Mouse (Mus musculus): Measurements from ENCODE around the gene Abca4. TPM values are rescaled to one million over a fixed set of nuclear protein-coding genes. Genes with fewer than 3 reads are reported as not detected.

The Abca4 gene
- polyA plus RNA-seq, 1 experiment from 2014 or later = 0.20 TPM

DNA sequence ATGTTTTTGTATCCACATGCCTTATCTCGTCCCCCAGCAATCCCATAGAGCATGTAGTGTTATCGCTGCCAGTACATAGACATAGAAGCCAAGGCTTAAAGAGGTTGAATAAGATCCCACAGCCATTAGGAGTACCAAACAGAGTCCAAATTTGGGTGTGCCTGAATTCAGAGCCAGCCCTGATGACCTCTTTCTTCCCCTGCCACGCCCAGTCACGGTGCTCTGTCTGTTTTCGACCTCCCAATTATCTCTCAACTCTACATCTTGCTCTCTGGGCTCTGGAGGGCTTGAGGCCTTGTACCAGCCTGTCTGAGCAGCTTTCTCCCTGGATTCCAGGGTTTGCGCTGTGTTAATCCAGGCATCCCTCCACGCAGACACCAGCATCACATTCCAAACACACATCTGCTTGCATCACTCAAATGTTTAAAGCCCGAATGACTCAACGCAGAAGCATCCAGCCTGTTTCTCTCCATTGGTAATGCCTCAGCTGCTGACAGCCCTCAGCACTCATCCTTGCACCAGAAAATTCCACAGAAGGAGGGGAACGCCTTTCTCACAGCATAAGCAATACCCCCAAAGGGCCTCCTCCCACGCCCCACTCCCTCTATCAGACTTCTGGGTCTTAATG, 43.9 kb downstream of the Abca4 start:
- WGBS (ENCODE audit: insufficient replicate concordance) = 50% methylated on average over 11 of the region's 11 CpGs
- no peaks in the 10 kb centered on the region for H3K36me3 ChIP-seq (ENCODE audit: control insufficient read depth, insufficient read depth)
- H3K4me3 ChIP-seq (ENCODE audit: low read depth, low read length) = no peak overlapping the region
- H3K9ac ChIP-seq (ENCODE audit: low read depth, low read length) = no peak overlapping the region
- H3K9me3 ChIP-seq (replicated peaks; ENCODE audit: control insufficient read depth, low read length) = no peaks in the 10 kb centered on the region
- no peaks in the 10 kb centered on the region for H3K27me3 ChIP-seq (ENCODE audit: control insufficient read depth, insufficient read depth, low read depth, low read length)
- peak; percentile 58 for ATAC-seq (ENCODE audit: low read depth)
- peaks cover 4% of the 10 kb centered on the region for H3K4me1 ChIP-seq (ENCODE audit: control insufficient read depth, low read depth, low read length)
- no peak overlapping the region for H3K4me2 ChIP-seq (ENCODE audit: low read depth, low read length)
- no peak overlapping the region for H3K27ac ChIP-seq (ENCODE audit: low read length)

DNA sequence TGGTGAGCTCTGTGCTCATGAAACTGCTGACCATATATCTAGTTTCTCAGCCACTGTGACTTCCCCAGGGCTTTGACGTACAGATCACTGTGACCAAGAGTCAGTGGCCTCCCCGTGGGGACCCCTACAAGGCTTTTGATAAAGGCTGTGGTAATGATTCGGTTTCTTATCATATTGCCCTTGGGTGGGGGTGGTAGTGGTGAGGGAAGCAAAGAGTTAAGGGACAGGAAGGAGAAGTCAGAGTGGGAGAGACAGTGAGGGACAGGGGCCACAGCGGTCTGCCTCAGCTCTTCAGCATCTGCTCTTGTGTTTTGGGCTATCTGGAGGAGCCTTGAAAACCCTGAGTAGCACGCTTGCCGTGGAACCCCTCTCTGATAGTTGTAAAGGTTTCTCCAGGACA, 46.1 kb downstream of the Abca4 start:
- Histone ChIP-seq H3K9ac (ENCODE audit: low read depth, low read length) (no peak overlapping the region), H3K4me1 (ENCODE audit: control insufficient read depth, low read depth, low read length) (peaks cover 4% of the 10 kb centered on the region), H3K9me3 (replicated peaks; ENCODE audit: control insufficient read depth, low read length) (no peaks in the 10 kb centered on the region), H3K4me2 (ENCODE audit: low read depth, low read length) (no peak overlapping the region), H3K4me3 (ENCODE audit: low read depth, low read length) (no peak overlapping the region), H3K27me3 (ENCODE audit: control insufficient read depth, insufficient read depth, low read depth, low read length) (no peaks in the 10 kb centered on the region), H3K27ac (ENCODE audit: low read length) (no peak overlapping the region), H3K36me3 (ENCODE audit: control insufficient read depth, insufficient read depth) (no peaks in the 10 kb centered on the region)
- 21% methylated on average over 6 of the region's 6 CpGs for WGBS (ENCODE audit: insufficient replicate concordance)
- ATAC-seq (ENCODE audit: low read depth) = no peak

DNA sequence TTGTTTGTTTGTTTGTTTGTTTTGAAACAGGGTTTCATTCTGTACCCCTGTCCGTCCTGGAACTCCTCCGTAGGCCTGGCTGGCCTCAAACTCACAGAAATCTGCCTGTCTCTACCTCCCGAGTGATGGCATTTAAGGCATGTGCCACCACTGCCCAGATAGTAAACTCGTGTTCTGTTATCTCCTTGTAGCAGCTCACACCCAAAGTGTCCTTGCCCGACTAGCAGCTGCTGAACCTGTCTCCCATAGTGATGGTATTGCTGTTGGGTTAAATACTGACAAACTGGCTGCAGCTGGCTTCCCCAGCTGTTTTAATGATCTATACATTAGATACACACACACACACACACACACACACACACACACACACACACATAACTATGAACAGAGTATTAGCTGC, 55.5 kb downstream of the Abca4 start:
- Histone ChIP-seq H3K4me3 (ENCODE audit: low read depth, low read length) (no peak overlapping the region), H3K36me3 (ENCODE audit: control insufficient read depth, insufficient read depth) (no peaks in the 10 kb centered on the region), H3K9me3 (replicated peaks; ENCODE audit: control insufficient read depth, low read length) (no peaks in the 10 kb centered on the region), H3K27me3 (ENCODE audit: control insufficient read depth, insufficient read depth, low read depth, low read length) (no peaks in the 10 kb centered on the region), H3K27ac (ENCODE audit: low read length) (no peak overlapping the region), H3K4me2 (ENCODE audit: low read depth, low read length) (no peak overlapping the region), H3K9ac (ENCODE audit: low read depth, low read length) (no peak overlapping the region), H3K4me1 (ENCODE audit: control insufficient read depth, low read depth, low read length) (no peaks in the 10 kb centered on the region; the same call in 1 of the 2 replicates)
- WGBS (ENCODE audit: insufficient replicate concordance) = 21% methylated on average over 5 of the region's 5 CpGs
- ATAC-seq (ENCODE audit: low read depth) = peak; percentile 59

DNA sequence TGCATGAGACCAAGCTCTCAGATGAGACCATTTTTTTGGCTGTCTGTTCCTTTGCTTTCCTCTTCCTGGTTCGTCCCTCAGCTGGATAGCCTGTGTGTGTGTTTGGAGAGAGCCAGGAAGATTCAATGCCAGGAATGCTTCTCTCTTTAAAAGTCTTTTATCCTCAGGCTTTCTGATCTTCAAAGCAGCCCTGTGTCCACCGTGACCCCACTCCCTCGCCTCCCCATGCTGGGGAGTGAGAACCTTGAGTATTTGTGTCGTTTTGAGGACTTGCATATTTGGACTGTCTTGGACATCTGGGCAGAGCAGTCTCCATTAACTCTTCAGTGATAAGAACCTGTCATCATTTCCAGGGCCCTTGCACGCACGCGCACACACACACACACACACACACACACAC, 57.8 kb downstream of the Abca4 start:
- no peaks in the 10 kb centered on the region for H3K27me3 ChIP-seq (ENCODE audit: control insufficient read depth, insufficient read depth, low read depth, low read length)
- H3K9ac ChIP-seq (ENCODE audit: low read depth, low read length) = no peak overlapping the region
- no peak overlapping the region for H3K27ac ChIP-seq (ENCODE audit: low read length)
- no peaks in the 10 kb centered on the region for H3K36me3 ChIP-seq (ENCODE audit: control insufficient read depth, insufficient read depth)
- no peak overlapping the region for H3K4me3 ChIP-seq (ENCODE audit: low read depth, low read length)
- ATAC-seq (ENCODE audit: low read depth) = no peak
- no peak overlapping the region for H3K4me2 ChIP-seq (ENCODE audit: low read depth, low read length)
- no peaks in the 10 kb centered on the region; the same call in 1 of the 2 replicates for H3K4me1 ChIP-seq (ENCODE audit: control insufficient read depth, low read depth, low read length)
- WGBS (ENCODE audit: insufficient replicate concordance) = 64% methylated on average over 7 of the region's 7 CpGs
- H3K9me3 ChIP-seq (replicated peaks; ENCODE audit: control insufficient read depth, low read length) = no peaks in the 10 kb centered on the region

DNA sequence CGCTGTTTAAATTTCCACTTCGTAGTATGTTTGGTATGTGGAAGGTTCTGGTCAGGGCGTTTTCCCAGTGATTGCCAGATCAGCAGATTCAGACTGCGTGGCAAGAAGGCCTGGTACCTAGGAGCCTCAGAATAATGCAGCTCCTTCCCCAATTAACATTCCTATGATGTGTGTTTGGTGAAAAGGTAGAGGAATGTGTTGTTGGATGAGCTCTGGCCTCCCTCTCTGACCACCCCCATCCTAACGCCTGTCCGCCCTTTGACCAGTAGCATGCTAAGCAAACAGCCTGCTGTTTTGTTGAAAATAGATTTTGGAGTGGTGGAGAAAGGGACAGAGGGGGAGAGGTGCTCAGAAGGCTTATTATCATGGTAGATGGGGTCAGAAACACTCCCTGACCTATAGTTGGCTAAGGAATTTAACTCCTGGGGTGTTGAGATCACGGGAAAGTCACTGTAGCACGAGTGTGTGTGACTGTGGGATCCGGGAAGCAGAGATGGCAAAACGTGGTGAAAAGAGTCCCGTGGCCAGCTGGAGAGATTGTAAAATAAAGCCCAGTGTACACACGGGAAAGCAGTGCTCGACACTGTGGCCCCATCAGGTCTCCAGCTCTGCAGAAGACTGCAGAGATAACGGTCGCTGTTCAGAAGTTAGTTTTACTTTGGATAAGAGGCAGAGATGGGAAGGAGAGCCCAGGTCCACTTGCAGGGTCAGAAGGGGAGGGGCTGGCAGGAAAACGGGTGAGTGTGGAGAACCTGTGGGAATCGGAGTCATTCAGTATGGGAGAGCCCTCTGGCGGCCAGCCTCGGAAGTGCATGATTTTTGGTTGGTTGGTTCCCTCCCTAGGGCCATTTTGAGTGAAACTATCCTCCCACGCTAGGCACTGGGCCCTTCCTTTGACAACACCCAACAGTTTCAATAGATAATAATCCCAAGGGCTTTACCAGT, 59.9 kb downstream of the Abca4 start:
- Histone ChIP-seq H3K4me2 (ENCODE audit: low read depth, low read length) (no peak overlapping the region; the same call in 1 of the 2 replicates), H3K4me1 (ENCODE audit: control insufficient read depth, low read depth, low read length) (no peaks in the 10 kb centered on the region; the same call in 1 of the 2 replicates), H3K27me3 (ENCODE audit: control insufficient read depth, insufficient read depth, low read depth, low read length) (no peaks in the 10 kb centered on the region), H3K9me3 (replicated peaks; ENCODE audit: control insufficient read depth, low read length) (no peaks in the 10 kb centered on the region), H3K4me3 (ENCODE audit: low read depth, low read length) (peak overlapping the region; percentile 34), H3K9ac (ENCODE audit: low read depth, low read length) (no peak overlapping the region), H3K27ac (ENCODE audit: low read length) (0 out of 2 replicates have a peak overlapping the region, but pooled peaks have one; percentile 40), H3K36me3 (ENCODE audit: control insufficient read depth, insufficient read depth) (no peaks in the 10 kb centered on the region)
- WGBS (ENCODE audit: insufficient replicate concordance) = 36% methylated on average over 20 of the region's 20 CpGs
- ATAC-seq (ENCODE audit: low read depth) = peak; percentile 76

DNA sequence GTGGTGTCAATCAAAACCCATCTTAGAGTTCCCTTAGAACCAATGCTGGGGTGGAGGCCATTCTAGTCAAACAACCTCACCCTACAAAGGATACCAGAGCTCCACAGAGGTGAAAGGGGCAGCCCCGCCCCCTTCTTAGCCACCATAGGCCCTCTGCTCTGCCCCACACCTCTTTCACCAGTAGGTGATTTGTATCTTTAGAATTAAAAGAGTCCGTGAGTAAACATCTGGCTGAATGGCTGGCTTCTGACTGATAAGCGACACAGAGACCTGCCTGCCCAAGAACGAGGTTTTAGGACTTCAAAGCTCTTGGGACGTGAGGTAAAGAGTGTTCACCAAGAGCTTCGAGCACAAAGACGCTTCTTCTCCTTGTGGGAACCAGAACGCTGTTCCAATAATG, 62.7 kb downstream of the Abca4 start:
- Histone ChIP-seq H3K9me3 (replicated peaks; ENCODE audit: control insufficient read depth, low read length) (no peaks in the 10 kb centered on the region), H3K4me1 (ENCODE audit: control insufficient read depth, low read depth, low read length) (peaks cover 13% of the 10 kb centered on the region), H3K27ac (ENCODE audit: low read length) (no peak overlapping the region), H3K36me3 (ENCODE audit: control insufficient read depth, insufficient read depth) (no peaks in the 10 kb centered on the region), H3K4me3 (ENCODE audit: low read depth, low read length) (no peak overlapping the region), H3K4me2 (ENCODE audit: low read depth, low read length) (peak overlapping the region; percentile 19), H3K27me3 (ENCODE audit: control insufficient read depth, insufficient read depth, low read depth, low read length) (no peaks in the 10 kb centered on the region), H3K9ac (ENCODE audit: low read depth, low read length) (no peak overlapping the region)
- 14% methylated on average over 8 of the region's 8 CpGs for WGBS (ENCODE audit: insufficient replicate concordance)
- peak; percentile 33 for ATAC-seq (ENCODE audit: low read depth)

DNA sequence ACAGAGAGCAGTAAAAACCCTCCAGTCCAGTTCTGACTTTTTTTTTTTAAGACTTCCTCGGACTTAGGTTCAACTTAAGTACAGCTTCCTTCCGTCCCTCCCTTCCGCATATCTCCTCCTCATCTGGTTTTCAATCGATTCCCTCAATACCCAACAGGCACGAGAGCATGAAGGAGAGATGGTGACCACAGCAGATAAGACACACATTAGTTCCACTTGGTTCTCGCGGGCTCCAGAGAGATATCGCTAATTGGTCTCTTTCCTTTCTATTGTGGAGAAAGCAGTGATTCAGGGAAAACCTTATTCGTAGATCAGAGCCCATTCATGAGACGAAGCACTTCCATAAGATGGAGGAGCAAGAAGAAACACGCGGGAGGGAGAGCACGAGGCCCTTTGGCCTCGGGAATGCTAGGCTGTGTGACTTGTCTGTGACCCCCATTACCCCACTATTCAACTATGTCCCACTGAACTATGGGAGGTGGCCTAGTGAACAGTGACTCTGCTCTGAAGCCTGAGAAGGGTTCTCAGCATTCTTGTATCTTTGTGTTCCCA, 63.5 kb downstream of the Abca4 start:
- no peak for ATAC-seq (ENCODE audit: low read depth)
- Histone ChIP-seq H3K27ac (ENCODE audit: low read length) (no peak overlapping the region), H3K4me1 (ENCODE audit: control insufficient read depth, low read depth, low read length) (peaks cover 15% of the 10 kb centered on the region), H3K9me3 (replicated peaks; ENCODE audit: control insufficient read depth, low read length) (no peaks in the 10 kb centered on the region), H3K9ac (ENCODE audit: low read depth, low read length) (no peak overlapping the region), H3K4me3 (ENCODE audit: low read depth, low read length) (no peak overlapping the region), H3K27me3 (ENCODE audit: control insufficient read depth, insufficient read depth, low read depth, low read length) (no peaks in the 10 kb centered on the region), H3K36me3 (ENCODE audit: control insufficient read depth, insufficient read depth) (no peaks in the 10 kb centered on the region), H3K4me2 (ENCODE audit: low read depth, low read length) (peak overlapping the region; percentile 19; the same call in 1 of the 2 replicates)
- WGBS (ENCODE audit: insufficient replicate concordance) = 31% methylated on average over 14 of the region's 14 CpGs

DNA sequence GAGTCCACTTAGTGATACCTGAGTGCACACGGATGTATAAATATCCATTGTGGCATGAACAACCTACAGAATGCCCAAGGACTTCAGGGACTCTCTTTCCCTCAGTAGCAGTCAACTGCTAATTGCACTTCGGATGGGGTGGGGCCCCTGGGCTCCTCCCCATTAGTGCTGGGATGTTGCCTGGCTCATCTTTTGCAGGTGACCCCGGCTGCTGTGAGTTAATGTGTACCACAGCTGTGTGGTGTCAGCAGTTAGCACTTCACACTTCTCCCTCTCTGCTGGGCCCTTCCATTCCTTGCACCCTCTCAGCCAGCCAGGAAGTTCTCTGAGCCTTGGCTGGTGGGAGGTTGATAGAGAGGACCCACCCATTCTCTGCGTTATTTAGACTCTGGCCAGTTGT, 65.2 kb downstream of the Abca4 start:
- no peaks in the 10 kb centered on the region for H3K27me3 ChIP-seq (ENCODE audit: control insufficient read depth, insufficient read depth, low read depth, low read length)
- H3K4me1 ChIP-seq (ENCODE audit: control insufficient read depth, low read depth, low read length) = peaks cover 15% of the 10 kb centered on the region
- 47% methylated on average over 4 of the region's 4 CpGs for WGBS (ENCODE audit: insufficient replicate concordance)
- no peak overlapping the region for H3K4me2 ChIP-seq (ENCODE audit: low read depth, low read length)
- no peak overlapping the region for H3K9ac ChIP-seq (ENCODE audit: low read depth, low read length)
- no peak overlapping the region for H3K27ac ChIP-seq (ENCODE audit: low read length)
- H3K9me3 ChIP-seq (replicated peaks; ENCODE audit: control insufficient read depth, low read length) = no peaks in the 10 kb centered on the region
- H3K36me3 ChIP-seq (ENCODE audit: control insufficient read depth, insufficient read depth) = no peaks in the 10 kb centered on the region
- H3K4me3 ChIP-seq (ENCODE audit: low read depth, low read length) = no peak overlapping the region
- no peak for ATAC-seq (ENCODE audit: low read depth)

Measured in liver, embryonic 16.5 days (tissue).